Mouse (Mus musculus): ENCODE results near the gene Brd3. TPM values are rescaled to one million over a fixed set of nuclear protein-coding genes. Genes with fewer than 3 reads are reported as not detected.

Brd3 gene
- polyA plus RNA-seq (2015; fragmentation: Nextera tagmentation; extraction: Ambion mirVana): 70.2 and 87.8 TPM in 2 replicates

DNA sequence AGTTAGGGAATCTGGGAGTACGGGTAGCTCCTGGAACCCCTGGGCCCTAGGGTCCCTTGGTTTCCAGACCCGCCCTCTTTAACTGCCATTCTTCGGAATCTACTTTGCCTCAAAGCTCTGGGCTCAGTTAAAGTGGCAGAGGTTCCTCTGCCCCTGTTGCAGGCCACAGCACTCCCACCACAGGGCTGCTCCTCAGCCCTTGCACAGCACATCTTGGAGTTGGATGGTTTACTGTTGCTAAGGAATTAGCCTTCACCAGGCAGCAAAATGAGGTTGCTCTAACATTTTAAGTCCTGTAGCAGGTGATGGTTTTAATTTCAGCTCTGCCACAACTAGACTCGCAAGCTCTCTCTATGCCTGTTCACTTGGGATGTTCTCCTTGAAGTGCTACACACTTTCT is at the start of gene Brd3:
TSS of gene Brd3 (minus strand) at position 101 of the 400 bp plus-strand sequence.

DNA sequence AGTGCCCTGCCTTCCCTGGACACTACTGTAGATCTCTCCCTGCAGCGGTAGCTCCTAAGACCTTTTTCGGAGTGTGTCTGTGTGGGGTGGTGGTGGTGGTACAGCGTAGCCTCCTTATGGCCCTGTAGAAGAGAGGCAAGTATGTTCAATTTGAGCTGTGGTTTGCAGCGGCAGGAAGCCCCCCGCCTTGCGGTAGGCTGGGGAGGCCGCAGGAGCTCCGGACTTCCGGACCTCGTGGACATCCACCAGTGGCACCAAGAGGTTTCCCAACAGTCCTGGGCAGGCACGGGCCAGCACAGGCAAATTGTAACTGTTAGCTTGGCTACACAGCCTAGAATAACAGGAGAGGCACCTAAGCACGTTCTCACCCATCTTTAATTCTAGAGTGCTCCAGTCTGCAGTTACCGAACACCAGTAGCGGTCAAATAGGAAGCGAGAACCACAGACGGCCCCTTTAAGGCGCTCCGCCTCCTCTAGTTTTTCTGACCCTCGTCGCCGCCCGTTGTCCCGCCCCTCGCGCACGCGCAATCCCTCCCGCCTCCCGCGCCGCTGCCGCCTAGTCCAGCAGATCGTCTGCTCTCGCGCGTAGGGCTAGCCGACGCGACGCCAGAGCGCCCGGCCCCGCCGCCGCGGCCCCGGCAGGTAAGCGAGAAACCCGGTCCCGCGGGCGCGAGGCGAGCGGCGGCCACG is 7.3 kb upstream of the Brd3 start, which contains the start of gene Wdr5:
TSS of gene Wdr5 (plus strand) at position 519 of the 690 bp plus-strand sequence.

DNA sequence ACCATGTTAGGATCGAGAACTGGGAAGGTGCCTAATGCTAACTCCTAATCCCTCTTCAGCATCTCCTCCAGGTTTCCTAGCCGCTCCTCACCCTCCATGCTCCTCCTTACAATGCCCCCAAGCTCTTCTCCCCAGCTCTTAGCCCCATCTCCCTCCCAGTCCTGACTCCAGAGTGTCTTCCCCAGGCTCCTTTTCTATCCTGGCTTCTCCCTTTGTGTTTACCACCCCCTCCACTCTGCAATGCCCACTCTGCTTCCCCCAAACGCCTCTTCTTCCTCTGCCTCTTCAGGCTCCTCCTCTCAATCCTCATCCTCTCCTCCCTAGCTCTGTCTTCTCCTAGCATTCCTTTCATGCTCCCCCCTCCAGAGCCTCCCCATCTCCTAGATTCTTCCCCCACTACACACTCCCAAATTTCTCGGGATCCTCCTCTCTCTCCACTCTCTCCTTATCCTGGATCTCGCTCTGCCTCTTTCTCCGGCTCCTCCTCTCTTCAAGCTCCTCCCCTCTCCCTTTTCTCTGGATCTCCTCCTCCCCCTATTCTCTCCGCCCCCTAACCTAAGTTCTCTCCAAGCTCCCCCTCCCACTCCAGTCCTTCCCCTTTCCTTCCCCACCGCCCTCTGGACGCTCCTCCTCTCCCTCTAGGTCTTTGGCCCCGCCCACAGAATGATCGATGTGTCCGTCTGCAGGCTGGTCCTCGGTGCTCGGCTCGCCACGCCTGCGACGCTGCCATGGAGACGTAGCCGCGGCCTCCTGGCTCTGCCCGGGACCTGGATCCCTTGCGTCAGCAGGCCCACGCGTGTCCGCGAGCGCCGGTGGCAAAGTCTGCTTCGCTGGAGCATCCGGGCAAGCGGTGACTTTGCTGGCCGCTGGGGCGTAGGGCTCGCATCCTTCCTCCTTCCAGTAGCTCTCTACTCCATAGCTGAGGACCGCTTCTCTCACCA is 65.4 kb downstream of the Brd3 start, which contains the start of gene Brd3os:
TSS of gene Brd3os (plus strand) at position 558 of the 941 bp plus-strand sequence.

DNA sequence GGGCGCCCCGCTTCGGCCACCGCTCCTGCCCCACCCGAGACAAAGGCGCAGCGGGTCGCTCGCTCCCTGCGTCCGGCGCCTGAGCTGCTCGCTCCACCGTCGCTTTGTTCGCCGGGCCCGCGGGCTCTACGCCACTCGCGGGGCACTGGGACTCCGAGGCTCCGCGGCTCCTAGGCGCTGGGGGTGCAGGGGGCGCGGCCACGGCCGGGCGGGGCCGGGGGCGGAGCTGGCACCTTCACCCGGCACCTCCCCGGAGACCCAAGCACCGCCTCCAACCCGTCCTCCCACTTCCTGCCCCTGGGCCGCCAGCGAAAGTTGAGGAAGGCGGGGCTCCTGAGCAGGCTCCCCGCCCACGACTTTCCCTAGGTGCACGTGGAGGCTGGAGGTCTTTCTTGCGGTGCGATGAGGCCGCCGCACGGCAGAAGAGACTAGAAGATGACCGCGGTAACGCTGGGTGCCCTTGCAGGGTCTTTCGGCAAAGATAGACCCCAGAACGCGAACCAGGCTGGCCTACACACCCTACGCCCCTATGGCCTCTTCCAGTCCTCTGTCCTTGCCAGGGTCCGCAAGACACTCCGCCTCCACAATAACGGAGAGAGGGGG is 80.5 kb downstream of the Brd3 start, which contains the start of gene Vav2:
TSS of gene Vav2 (minus strand) at position 179 of the 603 bp plus-strand sequence.

Small RNAs within 50 kb of the gene (microRNA-seq; reads per million reads assigned to microRNA genes)
- not detected for gene Gm24049 (ENCODE audit: borderline replicate concordance, insufficient number of aligned reads)
- not detected for gene Mir7578 (ENCODE audit: borderline replicate concordance, insufficient number of aligned reads)

Other genes starting within 250 kb of the Brd3 start
- 7.5 and 9.1 TPM in 2 replicates for gene Vav2, start 80.6 kb downstream of the Brd3 start, polyA plus RNA-seq (2015; fragmentation: Nextera tagmentation; extraction: Ambion mirVana)
- gene Brd3os, start 65.3 kb downstream of the Brd3 start, polyA plus RNA-seq (2015; fragmentation: Nextera tagmentation; extraction: Ambion mirVana): 11.1 and 12.0 TPM in 2 replicates
- gene Wdr5, start 7.5 kb upstream of the Brd3 start, polyA plus RNA-seq (2015; fragmentation: Nextera tagmentation; extraction: Ambion mirVana): 18.5 and 25.5 TPM in 2 replicates
- 6.6 and 6.9 TPM in 2 replicates for gene Rxra, start 168.8 kb upstream of the Brd3 start, polyA plus RNA-seq (2015; fragmentation: Nextera tagmentation; extraction: Ambion mirVana)

Data from adrenal gland, postnatal 0 days (tissue).